Mouse (Mus musculus) thymus, adult 18-20 months (tissue): ENCODE results near the gene Zwilch.

ENCODE experiments used
- DNase-seq, 2 experiments: peaks; one replicate each; pipeline ENCODE4 v3.0.0; 2022; ENCODE audit warnings: mixed read lengths in 2 of 2

The Zwilch gene

DNA sequence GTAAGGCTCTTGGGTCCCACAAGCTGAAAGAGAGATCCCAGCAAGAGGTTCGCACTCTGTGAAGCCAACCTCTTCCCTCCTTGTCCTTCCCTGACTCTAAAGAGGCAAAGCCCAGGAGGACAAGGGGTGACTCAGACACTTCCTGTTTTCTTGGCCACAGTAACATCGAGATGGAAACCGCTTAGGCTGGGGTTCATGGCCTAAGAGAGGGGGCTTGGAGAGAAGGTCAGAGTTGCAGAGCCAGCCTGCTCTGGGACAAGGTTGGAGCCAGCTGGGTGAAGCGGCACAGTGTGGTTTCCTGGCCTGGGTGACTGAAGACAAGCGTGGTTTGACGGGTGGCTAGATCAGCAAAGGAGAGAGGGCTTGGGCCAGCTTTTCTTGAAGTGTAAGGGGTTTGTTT lies 67.6 kb downstream of the Zwilch start:
- DNase-seq: no peak

DNA sequence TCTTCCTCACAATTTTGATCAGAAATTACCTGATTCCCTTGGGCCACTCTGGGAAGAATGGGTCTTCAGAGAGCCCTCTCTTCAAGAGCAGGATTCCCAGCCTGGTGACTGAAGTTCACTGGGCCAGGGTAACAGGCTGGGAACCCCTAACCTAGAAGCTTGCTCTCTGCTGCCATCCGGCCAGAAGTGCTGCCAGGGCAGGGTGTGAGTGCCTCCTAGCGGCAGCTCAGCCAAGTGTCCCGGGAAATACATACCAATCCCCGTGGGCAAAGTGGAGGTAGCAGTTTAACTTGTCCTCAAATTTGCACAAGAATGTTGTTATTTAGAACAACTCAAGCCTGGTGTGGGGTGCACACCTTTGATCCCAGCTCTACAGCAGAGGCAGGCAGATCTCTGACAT lies 72.5 kb downstream of the Zwilch start:
- DNase-seq: peak; percentile 42 to 50

GRCm38 (mm10) chr9:64098282-64098681 lies 74.6 kb downstream of the Zwilch start:
- no peak for DNase-seq

DNA sequence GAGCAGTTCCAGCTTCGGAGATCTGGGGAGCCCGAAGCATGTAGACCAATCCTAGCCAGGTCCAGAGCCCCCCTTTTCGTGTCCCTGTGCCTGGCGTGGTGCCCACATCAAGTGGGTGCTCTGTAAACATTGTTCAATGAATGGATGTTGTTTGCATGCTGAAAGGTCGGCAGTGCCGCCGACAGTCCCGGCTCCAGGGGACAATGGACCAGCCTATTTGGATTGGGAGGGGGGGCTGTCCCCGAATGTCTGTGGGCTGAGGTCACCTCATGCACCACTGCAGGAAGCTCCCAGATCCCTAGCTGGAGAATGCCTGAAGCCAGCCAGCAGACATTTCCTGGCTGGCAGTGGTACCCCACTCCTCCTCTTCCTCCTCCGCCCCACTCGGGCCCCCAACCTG lies 78.8 kb downstream of the Zwilch start:
- DNase-seq: no peak

DNA sequence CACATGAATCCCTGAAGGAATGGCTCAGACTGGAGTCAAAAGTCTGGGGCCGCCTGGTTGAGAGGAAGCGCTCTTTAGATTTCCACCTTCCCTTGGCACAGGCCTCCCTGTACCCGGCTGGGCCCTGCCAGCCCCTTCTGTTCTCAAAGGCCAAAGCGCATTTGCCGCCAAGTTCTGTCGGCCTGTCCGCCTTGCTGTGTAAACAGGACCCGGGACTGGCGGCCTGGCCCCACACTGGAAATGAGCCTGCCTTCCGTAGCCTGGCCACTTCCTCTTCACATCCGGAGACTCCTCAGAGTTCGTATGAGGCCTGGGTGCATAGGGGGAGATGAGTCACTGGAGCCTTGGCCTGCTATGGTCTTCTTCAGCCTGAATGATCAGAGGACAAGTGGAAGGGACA lies 83.9 kb downstream of the Zwilch start:
- DNase-seq: no peak

DNA sequence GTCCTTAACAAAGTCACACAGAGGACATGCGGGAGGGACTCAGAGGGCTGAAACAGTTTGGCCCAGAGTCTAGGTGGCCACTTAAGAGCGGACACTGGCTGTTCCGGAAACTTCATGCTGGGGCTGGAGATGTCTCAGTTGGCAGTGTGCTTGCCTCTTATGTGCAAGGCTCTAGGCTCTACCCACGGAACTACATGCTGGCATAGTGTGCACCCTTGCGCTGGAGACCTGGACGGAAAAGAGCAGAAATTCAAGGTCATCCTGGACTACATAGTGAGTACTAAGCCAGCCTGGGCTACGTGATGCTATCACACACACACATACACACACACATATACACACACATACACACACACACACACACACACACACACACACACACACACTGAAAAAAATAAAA lies 84.6 kb downstream of the Zwilch start:
- no peak for DNase-seq

- DNase-seq: peak in 1 of 2 experiments; percentile 20
These were observed 85.3 kb downstream of the Zwilch start for GRCm38 (mm10) chr9:64087461-64088235.
